Mouse (Mus musculus) spleen, adult 18-20 months (tissue): ENCODE measurements at regions not wholly inside any gene's neighbourhood (a gene's known extent, or its start where the extent isn't known, plus 50 kb on each side); places are given as distances from the start of the nearest gene placed in this dataset.
A peak's percentile ranks its signal among the peaks of the same experiment; 100 is the strongest.

Experiments
- DNase-seq, 2 experiments: peaks; one replicate each; pipeline ENCODE4 v3.0.0; 2022; ENCODE audit warnings: mixed read lengths in 2 of 2

DNA sequence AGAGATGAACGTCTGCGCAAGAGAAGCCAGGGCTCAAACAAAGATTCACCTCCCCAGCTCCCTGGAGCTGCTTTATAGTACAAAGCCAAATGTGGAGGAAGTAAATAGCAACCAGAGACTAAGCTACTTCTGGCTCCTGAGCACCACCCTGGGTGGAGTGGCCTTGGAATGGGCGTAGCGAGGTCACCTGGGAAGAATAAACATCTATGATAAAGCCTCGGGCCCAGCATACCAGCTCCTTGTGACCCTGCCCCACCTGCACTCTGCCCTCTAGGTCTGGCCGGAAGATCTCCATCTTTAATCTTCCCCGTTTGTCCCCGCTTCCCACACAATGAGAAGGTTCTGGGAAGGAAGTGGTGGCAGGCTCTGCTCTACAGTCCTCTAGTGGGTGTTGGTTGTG is 61.0 kb upstream of the Ptpn3 start:
- no peak for DNase-seq

DNA sequence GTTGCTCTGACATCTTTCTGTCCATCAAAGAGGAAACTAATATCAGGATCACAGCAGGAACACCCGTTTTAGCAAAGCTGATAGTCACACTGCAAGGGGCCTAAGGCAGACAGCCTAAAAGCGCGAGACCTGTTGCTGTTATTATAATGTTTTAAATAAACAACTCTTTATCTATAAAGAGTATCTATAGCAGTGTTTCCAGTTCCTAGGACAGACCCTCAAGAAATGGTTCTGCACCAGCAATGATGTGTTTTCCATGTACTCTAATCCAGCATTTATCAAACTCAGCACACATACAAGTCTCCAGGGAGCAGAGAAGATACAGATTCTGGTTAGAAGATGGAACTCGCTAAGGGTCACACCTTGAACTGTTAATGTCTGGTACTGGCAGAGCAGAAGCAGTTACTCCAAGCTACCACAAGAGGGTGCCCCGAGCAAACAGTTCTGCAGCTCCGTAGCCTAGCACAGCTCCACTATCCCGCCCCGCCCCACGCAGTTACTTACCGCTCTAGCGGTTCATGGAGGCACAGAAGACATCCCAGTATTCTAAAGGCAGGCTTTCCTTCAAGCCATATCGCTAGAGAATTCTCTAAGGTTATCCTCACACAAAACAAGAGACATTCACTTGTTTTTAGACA is 64.2 kb upstream of the Palm2 start:
- peak; percentile 13 to 47 for DNase-seq

DNA sequence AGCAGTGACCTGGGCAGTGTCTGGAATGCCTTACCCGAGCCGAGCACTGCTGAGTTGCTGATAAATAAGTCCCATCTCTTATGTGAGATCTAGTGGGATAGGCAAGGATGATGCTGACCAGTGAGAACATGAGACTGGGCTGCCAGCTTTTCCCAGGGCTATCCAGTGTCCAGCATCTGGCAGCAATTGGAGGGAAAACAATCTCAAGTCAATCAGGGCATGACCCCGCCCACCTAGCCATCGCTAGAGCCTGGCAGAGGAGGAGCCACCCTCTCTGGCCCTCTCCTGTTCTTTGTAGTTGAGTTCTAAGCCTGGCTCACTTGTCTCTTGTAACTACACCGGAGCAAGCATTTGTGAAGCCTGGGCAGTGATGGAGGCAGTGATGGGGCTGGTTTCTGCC is 56.2 kb upstream of the Palm2 start:
- no peak for DNase-seq

DNA sequence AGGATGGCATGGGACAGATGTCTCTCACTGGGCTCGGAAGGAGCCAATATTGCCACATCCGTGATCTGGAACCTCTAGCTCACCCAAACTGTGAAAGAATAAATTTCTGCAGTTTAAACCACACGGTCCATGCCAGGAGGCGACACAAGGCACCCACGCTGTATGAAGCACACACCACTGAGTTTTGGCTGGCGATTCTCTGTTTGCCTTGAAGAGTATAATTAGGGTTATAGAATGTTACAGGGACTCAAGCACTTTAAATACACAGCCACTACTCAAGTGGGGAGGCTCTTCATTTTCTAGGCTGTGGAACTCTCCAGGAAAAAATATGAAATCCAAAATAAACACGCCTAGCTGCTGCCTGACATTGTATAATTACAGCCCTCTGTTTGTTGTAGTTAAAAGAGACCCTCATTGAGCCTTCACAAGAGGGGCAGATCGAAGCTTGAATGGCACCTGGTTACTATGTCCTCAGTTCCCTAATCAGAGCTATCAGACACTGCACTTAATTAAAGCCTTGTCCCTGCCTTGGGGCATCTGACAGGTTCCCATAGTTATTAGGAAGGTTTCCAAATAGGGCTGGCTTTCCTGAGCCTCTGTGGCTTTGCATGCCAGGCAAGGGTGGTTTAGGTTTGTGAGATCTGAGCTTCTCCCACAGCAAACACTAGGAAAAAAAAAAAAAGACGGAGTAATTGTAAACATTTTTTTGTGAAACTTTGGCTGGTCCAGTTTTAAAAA is 53.8 kb upstream of the Palm2 start:
- DNase-seq: no peak

DNA sequence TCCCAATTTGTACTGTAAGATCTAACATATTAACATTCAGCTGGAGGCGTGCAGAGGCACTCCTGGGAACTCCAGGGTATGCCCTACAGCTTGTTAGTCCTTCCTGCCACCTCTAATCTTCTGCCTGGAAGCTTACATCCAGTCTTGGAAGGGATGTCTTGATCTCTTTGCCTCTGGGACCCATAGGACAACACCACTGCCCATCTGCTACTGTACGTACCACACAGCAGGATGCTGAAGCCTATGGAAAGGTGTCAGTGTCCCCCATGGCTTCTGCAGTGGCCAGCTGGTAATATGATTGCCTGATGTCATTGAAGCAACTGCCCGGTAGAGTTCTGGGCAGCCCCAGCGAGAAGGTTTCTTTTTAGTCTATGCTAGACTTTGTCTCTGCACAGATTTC is 52.7 kb upstream of the Palm2 start:
- DNase-seq: no peak
